Mouse (Mus musculus) brown adipose tissue, adult 24 weeks (tissue): ENCODE data around the gene Nfkbiz. TPM values are rescaled to one million over a fixed set of nuclear protein-coding genes. Genes with fewer than 3 reads are reported as not detected.

Experiments
- H3K27ac ChIP-seq: fragments of 200-500 bp; replicated peaks from 2 replicates; pipeline ENCODE4 v1.5.1; 2012; ENCODE audit warnings: low read depth, mild to moderate bottlenecking, low read length
- H3K4me1 ChIP-seq: fragments of 200-500 bp; 2 replicates; pipeline ENCODE4 v1.6.1; 2012; ENCODE audit warnings: low read length, mixed read lengths; ENCODE audit not compliant: control insufficient read depth, insufficient read depth, insufficient read length
- H3K4me3 ChIP-seq: fragments of 200-500 bp; 2 replicates; pipeline ENCODE4 v1.5.1; 2012; ENCODE audit warnings: low read depth, mild to moderate bottlenecking, low read length, moderate library complexity; ENCODE audit not compliant: insufficient read depth
- polyA plus RNA-seq: library from polyadenylated mRNA; stranded (reverse); fragments of >200 nt; gene quantifications from 2 replicates; pipeline ENCODE4 v1.2.4, GENCODE M21; 2012; ENCODE audit not compliant: missing spikeins, insufficient read depth, insufficient read length

Gene Nfkbiz
- polyA plus RNA-seq, 1 experiment = 6.9 TPM

DNA sequence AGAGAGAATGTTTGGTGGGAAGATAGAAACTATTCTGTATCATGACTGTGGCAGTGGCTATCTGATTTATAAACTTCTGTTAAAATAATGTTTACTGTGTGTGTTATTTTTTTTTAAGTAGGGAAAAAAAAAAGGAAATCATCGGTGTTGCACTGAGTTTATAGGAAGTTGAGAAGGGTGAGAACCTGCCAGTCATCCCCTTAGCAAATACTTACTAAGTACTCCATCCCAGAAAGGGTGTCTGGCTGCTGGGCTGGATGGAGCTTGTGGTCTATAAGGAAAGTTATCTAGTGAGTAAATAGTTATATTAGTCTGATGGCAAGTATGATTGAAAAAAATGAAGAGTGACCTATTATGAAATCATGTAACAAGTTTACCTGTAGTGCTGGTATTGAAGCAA is 37.1 kb downstream of the Nfkbiz start:
- Histone ChIP-seq H3K4me1 (no peaks in the 10 kb centered on the region), H3K27ac (no peak overlapping the region)

DNA sequence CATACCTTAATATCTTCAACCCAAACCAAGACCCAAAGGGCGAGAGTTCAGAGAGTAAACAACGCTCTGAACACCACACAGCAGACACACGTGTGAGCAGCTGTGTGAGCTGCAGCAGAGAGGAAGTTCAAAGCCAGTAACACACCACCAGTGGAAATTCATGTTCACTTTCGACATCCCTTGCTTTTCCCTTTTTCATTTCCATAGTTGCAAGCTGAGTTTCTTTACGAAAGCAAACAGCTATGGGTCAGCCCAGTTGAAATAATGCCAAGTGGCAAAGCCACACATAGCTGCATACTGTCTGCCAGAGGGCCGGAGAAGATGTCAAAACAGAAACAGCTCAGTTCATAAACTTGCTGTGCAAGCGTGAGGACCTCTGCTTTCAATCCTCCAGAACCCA is 39.9 kb downstream of the Nfkbiz start:
- Histone ChIP-seq H3K4me1 (no peaks in the 10 kb centered on the region), H3K4me3 (no peak overlapping the region), H3K27ac (0 out of 2 replicates have a peak overlapping the region, but pooled peaks have one; percentile 45)

More for the DNA sequence above, 37.1 kb downstream of the Nfkbiz start:
- H3K4me3 ChIP-seq = no peak overlapping the region

DNA sequence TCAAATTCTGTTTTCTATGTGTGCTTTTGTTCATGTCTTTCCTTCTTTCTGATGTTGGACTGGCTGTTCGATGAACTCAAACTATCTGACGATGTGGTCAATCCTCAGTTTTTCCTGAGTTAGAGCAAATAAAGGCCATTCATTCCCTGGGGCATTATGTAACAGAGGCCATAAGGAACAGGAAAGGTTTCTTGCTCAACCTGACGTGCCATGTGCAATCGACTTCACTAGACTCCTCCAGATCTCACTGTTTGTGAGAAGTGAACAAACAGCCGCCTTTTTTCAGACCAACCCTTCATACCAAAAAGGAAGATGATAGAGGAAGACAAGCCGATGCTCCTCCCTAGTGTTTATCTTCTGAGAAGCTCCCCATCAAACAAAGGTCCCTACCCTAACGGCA is 48.4 kb downstream of the Nfkbiz start:
- Histone ChIP-seq H3K27ac (peak overlapping the region; percentile 62), H3K4me1 (peaks cover 2% of the 10 kb centered on the region; the same call in 1 of the 2 replicates), H3K4me3 (no peak overlapping the region)

DNA sequence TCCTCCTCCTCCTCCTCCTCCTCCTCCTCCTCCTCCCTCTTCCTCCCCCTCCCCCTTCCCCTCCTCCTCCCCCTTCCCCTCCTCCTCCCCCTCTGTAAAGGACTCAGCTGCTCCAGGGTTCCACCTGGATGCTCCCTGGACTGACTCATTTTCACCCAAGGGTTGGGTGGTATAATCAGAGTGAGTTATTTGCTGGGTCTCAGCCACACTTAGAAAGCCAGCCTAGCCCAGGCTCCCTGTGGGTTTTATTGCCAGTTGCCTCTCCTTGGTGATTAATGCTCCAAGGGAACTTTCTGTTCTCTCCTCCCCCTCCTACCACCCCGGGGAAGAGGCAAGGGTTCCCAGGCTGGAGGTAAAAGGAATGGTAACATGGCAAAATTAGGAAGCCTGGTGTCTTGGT is 49.4 kb downstream of the Nfkbiz start:
- no peak overlapping the region for H3K4me3 ChIP-seq
- H3K27ac ChIP-seq = no peak overlapping the region
- peaks cover 2% of the 10 kb centered on the region; the same call in 1 of the 2 replicates for H3K4me1 ChIP-seq

DNA sequence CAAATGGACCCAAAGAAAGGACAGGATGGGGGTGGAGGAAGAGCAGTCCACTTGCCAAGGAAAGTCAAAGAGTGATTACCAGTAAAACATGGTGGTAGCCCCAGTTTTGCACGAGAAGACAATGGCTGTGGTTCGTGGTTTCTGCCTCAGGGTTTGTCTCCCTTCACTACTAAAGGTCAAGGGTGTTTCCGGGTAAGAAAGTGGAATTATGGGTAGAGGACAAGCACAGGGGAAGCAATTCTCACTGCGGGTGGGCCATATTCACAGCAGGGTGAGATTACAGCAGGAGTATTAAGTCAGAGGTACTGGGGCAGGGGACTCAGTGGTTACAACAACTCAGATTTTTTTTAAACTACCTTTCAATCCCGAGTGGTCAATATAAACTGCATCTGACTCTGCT is 50.0 kb downstream of the Nfkbiz start:
- Histone ChIP-seq H3K4me1 (peaks cover 2% of the 10 kb centered on the region; the same call in 1 of the 2 replicates), H3K4me3 (no peak overlapping the region), H3K27ac (no peak overlapping the region)

DNA sequence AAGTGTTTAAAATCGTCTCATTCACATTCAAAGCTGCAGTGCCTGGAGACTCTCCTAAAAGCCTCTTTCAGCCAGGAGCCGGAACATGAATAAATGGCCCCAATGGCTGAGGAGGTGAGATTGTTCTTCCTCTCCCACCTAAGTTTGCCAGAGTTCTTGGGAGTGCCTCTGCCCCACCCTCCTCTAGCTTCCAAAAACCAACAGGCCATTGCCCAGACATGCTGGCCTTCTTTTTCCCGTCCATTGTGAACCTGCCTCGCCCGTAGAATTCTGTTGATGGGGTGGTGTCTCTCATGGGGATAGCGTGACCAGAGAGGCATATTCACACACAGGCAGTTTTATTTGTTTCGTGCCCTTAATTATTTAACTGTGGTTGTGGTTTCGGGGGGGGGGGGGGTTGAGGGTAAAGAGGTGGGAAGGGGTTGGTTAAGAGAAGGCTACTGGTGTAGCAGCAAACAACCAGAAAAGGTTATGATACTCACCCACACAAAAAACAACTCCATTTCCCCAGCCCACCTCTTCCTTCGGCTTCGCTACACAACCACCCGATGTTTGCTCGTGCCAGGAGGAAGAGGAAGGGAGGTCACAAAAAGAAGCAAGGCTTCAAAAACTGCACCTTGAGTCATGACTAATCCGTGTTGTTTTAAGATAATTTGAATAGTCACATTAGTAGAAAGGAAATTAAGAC is 51.2 kb downstream of the Nfkbiz start:
- H3K4me1 ChIP-seq = peaks cover 2% of the 10 kb centered on the region; the same call in 1 of the 2 replicates
- no peak overlapping the region for H3K4me3 ChIP-seq
- H3K27ac ChIP-seq = no peak overlapping the region

DNA sequence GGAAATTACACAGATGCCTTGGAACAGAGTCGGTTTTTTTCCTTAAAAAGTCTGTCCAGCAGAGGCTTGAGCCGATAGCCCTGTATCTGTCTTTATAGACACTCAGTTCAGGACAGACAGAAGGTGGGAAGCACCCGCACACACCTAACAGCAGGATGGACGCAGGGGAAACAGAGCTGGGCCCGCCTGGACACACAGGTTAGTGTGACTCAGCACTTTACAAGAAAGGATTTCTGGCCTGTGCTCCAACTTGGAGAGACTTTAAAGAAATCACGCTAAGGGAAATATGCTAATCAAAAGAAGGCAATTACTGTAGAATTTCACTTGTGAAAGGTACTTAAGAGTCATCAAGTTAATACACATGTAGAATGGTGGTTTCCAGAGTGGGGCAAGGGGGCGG is 54.3 kb downstream of the Nfkbiz start:
- no peak overlapping the region for H3K4me3 ChIP-seq
- H3K4me1 ChIP-seq = no peaks in the 10 kb centered on the region
- H3K27ac ChIP-seq = no peak overlapping the region

DNA sequence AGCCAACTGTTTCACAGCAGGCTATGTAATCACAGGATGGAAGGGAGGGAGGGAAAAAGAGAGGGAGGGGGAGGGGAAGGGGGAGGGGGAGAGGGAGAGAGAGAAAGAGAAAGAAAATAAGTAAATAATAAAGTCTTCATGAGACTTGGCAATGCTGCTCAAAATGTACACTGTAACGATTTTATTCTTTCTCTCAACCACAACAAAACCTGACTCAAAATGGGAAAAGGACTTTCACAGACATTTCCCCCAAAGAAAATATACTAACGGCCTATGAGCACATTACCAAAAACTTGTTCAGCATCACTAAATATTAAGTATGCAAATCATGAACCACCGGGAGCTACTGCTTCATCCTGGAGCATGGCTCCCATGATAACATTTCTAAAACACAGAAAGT is 54.8 kb downstream of the Nfkbiz start:
- no peak overlapping the region for H3K27ac ChIP-seq
- no peak overlapping the region for H3K4me3 ChIP-seq

DNA sequence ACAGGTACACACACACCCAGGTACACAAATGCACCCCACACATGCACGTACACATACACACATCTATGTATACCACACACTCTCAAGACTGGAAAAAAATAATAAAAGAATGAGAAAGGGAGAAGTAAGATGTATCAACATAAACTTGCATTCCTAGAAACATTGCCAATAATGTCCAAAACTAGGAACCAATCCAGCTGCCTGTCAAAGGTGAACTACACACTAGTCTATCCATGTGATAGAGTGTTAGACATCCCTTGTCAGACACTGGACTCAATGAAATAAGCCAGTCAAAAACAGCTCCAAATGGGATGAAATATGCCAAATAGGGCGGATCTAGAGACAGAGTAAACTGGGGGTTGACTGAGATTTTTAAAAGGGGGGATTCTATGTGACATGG is 55.8 kb downstream of the Nfkbiz start:
- Histone ChIP-seq H3K4me1 (no peaks in the 10 kb centered on the region), H3K27ac (no peak overlapping the region), H3K4me3 (no peak overlapping the region)

More for the DNA sequence above, 54.8 kb downstream of the Nfkbiz start:
- H3K4me1 ChIP-seq = no peaks in the 10 kb centered on the region

DNA sequence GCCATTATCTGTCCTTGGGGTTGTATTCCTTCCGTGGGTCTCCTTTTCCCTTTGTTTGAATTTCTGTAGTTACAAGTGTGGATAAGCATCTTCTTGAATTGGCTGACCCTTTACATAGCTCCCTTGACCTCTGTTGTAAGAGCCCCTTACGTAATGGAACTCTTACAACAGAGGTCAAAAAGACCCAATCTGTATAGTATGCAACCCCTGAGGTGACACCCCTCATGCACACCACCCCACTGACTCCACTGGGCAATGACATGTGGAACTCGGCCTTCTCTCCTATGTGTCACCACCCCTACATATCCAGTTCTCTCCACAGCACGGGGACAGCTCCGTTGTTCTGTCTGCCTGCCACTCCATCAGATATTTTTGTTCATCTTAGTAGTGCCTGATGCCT is 56.9 kb downstream of the Nfkbiz start:
- Histone ChIP-seq H3K4me1 (no peaks in the 10 kb centered on the region), H3K27ac (no peak overlapping the region), H3K4me3 (no peak overlapping the region)

DNA sequence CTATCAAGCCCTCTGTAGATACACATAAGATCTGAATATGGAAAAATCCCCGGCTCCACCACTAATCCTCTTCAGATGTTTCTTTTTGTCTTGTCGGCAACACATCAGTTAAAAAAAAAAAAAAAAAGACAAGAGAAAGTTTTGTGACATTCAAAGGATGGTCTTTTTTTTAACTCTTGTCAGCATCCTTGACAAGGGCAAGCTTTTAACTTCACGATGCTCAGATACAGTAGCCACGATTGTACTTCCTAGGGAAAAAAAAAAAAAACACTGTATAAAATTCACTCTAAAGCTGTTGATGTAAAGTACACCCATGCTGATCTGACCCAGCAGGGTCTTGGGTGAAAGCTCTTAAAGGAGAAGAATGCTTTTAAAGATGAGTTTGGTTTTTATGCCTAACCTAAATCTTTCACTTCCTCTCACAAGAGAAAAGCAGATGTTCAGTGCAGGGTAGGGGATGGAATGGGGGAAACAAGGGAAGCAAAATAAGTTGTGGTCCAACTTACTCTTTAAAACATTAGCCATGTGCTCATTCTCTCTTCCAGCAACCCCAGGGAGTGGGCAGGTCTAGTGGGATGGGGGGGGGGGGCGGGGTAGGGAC is 57.6 kb downstream of the Nfkbiz start:
- Histone ChIP-seq H3K4me3 (no peak overlapping the region), H3K4me1 (no peaks in the 10 kb centered on the region), H3K27ac (no peak overlapping the region)

DNA sequence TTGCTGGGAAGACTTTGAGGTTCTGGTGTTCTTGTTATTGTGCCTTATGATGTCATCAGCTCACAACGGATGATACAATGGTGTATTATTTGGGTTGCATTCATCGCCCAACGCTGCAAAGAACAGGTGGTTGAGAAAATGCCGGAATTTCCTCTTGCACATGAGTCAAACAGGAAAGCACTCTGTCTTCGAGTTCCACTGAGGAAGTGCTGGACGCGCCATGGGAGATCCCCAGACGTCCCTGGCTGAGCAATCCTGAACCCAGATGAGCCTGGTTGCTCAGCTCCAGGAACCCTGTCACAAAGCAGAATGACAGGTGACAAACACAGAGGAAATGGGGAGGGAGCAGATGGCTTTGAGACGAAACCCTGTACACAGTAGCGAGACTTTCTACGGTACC is 62.4 kb downstream of the Nfkbiz start:
- no peaks in the 10 kb centered on the region for H3K4me1 ChIP-seq
- no peak overlapping the region for H3K4me3 ChIP-seq
- no peak overlapping the region for H3K27ac ChIP-seq

DNA sequence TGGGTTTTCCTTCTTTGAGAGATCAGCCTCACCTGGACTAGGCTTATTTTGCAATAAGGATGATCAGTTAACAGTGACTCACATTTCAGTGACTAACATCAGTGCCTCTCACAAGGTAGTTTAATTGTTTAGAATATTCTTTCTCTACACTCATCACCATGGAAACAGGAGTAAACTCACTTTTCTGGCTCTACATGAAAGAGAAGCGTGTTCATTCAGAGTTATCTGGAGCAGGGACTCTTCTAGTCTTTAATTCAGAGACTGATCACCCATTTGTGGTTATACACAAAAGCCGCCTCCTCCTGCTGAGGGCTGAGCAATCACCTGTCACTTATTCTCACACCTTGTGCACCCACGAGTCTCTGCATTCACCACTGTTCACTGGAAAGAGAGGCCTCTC is 68.5 kb downstream of the Nfkbiz start:
- H3K27ac ChIP-seq = no peak overlapping the region
- H3K4me3 ChIP-seq = no peak overlapping the region
- no peaks in the 10 kb centered on the region for H3K4me1 ChIP-seq
